Mouse (Mus musculus): Measurements from ENCODE around the gene Pacs1. TPM values are rescaled to one million over a fixed set of nuclear protein-coding genes. Genes with fewer than 3 reads are reported as not detected.

Pacs1 gene
- polyA plus RNA-seq, 1 experiment from 2014 or later = 21.4 TPM

GRCm38 (mm10) chr19:5294972-5295735 is 22.2 kb upstream of the Pacs1 start, which contains the start of gene Sf3b2:
Gene Sf3b2 (minus strand): TSS chr19:5295455.
- Histone ChIP-seq H3K9ac (peak within 1 kb of the TSS; percentile 89), H3K4me2 (peak within 1 kb of the TSS; percentile 76), H3K9me3 (no peaks in the 10 kb centered on the region), H3K36me3 (peaks cover 32% of the 10 kb centered on the region), H3K27me3 (no peaks in the 10 kb centered on the region; the same call in 1 of the 2 replicates), H3K4me3 (peak within 1 kb of the TSS; percentile 95), H3K27ac (peak within 1 kb of the TSS; percentile 86), H3K4me1 (peaks cover 27% of the 10 kb centered on the region)
- under 1% methylated on average over 46 of the region's 46 CpGs for WGBS
- ATAC-seq (ENCODE audit: borderline replicate concordance, extremely low read depth, low FRiP score, low TSS enrichment) = peak; percentile 96

GRCm38 (mm10) chr19:5278381-5278780 is 5.5 kb upstream of the Pacs1 start:
- no peak for ATAC-seq (ENCODE audit: borderline replicate concordance, extremely low read depth, low FRiP score, low TSS enrichment)
- no peaks in the 10 kb centered on the region for H3K27me3 ChIP-seq
- 83% methylated on average over 8 of the region's 8 CpGs for WGBS

GRCm38 (mm10) chr19:5277140-5277539 is 4.2 kb upstream of the Pacs1 start:
- H3K9me3 ChIP-seq = no peaks in the 10 kb centered on the region
- no peak overlapping the region for H3K4me2 ChIP-seq
- ATAC-seq (ENCODE audit: borderline replicate concordance, extremely low read depth, low FRiP score, low TSS enrichment) = no peak
- peaks cover 75% of the 10 kb centered on the region for H3K36me3 ChIP-seq
- H3K27me3 ChIP-seq = no peaks in the 10 kb centered on the region
- no peak overlapping the region for H3K4me3 ChIP-seq
- H3K9ac ChIP-seq = no peak overlapping the region
- 86% methylated on average over 3 of the region's 3 CpGs for WGBS
- peaks cover 18% of the 10 kb centered on the region for H3K4me1 ChIP-seq
- H3K27ac ChIP-seq = no peak overlapping the region

More at GRCm38 (mm10) chr19:5278381-5278780, 5.5 kb upstream of the Pacs1 start:
- Histone ChIP-seq H3K9me3 (no peaks in the 10 kb centered on the region), H3K27ac (no peak overlapping the region), H3K4me1 (peaks cover 13% of the 10 kb centered on the region), H3K4me3 (no peak overlapping the region), H3K9ac (no peak overlapping the region), H3K36me3 (peaks cover 87% of the 10 kb centered on the region), H3K4me2 (no peak overlapping the region)

- Histone ChIP-seq H3K27me3 (no peaks in the 10 kb centered on the region), H3K4me3 (no peak overlapping the region), H3K36me3 (peaks cover 69% of the 10 kb centered on the region), H3K27ac (no peak overlapping the region), H3K4me2 (no peak overlapping the region), H3K4me1 (peaks cover 24% of the 10 kb centered on the region), H3K9ac (no peak overlapping the region), H3K9me3 (no peaks in the 10 kb centered on the region)
- ATAC-seq (ENCODE audit: borderline replicate concordance, extremely low read depth, low FRiP score, low TSS enrichment) = no peak
- 77% methylated on average over 2 of the region's 2 CpGs for whole genome bisulfite sequencing
Measured at GRCm38 (mm10) chr19:5276531-5276930, 3.6 kb upstream of the Pacs1 start.

- no peak overlapping the region for H3K9ac ChIP-seq
- H3K4me2 ChIP-seq = no peak overlapping the region
- no peak for ATAC-seq (ENCODE audit: borderline replicate concordance, extremely low read depth, low FRiP score, low TSS enrichment)
- no peak overlapping the region for H3K4me3 ChIP-seq
- no peaks in the 10 kb centered on the region for H3K9me3 ChIP-seq
- no peak overlapping the region for H3K27ac ChIP-seq
- WGBS = 89% methylated on average over 5 of the region's 5 CpGs
- H3K4me1 ChIP-seq = peaks cover 27% of the 10 kb centered on the region
- no peaks in the 10 kb centered on the region for H3K27me3 ChIP-seq
- H3K36me3 ChIP-seq = peaks cover 61% of the 10 kb centered on the region
Measured at GRCm38 (mm10) chr19:5275736-5276135, 2.8 kb upstream of the Pacs1 start.

- Histone ChIP-seq H3K4me1 (peaks cover 27% of the 10 kb centered on the region), H3K27ac (peak overlapping the region; percentile 94), H3K27me3 (no peaks in the 10 kb centered on the region), H3K4me2 (no peak overlapping the region), H3K4me3 (no peak overlapping the region), H3K36me3 (peaks cover 55% of the 10 kb centered on the region), H3K9me3 (no peaks in the 10 kb centered on the region), H3K9ac (no peak overlapping the region)
- no peak for ATAC-seq (ENCODE audit: borderline replicate concordance, extremely low read depth, low FRiP score, low TSS enrichment)
- WGBS = 87% methylated on average over 13 of the region's 13 CpGs
Measured at GRCm38 (mm10) chr19:5274641-5275040, 1.7 kb upstream of the Pacs1 start.

GRCm38 (mm10) chr19:5273916-5274315 is 997 bp upstream of the Pacs1 start:
- WGBS = 71% methylated on average over 4 of the region's 4 CpGs
- no peak for ATAC-seq (ENCODE audit: borderline replicate concordance, extremely low read depth, low FRiP score, low TSS enrichment)
- Histone ChIP-seq H3K4me3 (0 out of 2 replicates have a peak overlapping the region, but pooled peaks have one; percentile 95), H3K9me3 (no peaks in the 10 kb centered on the region), H3K4me2 (peak overlapping the region; percentile 90; the same call in 1 of the 2 replicates), H3K9ac (0 out of 2 replicates have a peak overlapping the region, but pooled peaks have one; percentile 90), H3K36me3 (peaks cover 48% of the 10 kb centered on the region), H3K27me3 (no peaks in the 10 kb centered on the region), H3K27ac (peak overlapping the region; percentile 94), H3K4me1 (peaks cover 27% of the 10 kb centered on the region)

GRCm38 (mm10) chr19:5272326-5272795 is 558 bp downstream of the Pacs1 start:
- Histone ChIP-seq H3K27me3 (no peaks in the 10 kb centered on the region), H3K9ac (peak overlapping the region; percentile 90), H3K9me3 (no peaks in the 10 kb centered on the region), H3K27ac (peak overlapping the region; percentile 94), H3K4me2 (peak overlapping the region; percentile 90), H3K4me1 (peaks cover 27% of the 10 kb centered on the region), H3K4me3 (peak overlapping the region; percentile 95), H3K36me3 (peaks cover 33% of the 10 kb centered on the region)
- ATAC-seq (ENCODE audit: borderline replicate concordance, extremely low read depth, low FRiP score, low TSS enrichment) = peak; percentile 50
- under 1% methylated on average over 30 of the region's 30 CpGs for WGBS

- H3K4me2 ChIP-seq = peak overlapping the region; percentile 90
- ATAC-seq (ENCODE audit: borderline replicate concordance, extremely low read depth, low FRiP score, low TSS enrichment) = no peak
- H3K4me3 ChIP-seq = peak overlapping the region; percentile 95
- H3K4me1 ChIP-seq = peaks cover 27% of the 10 kb centered on the region
- 48% methylated on average over 1 of the region's 1 CpGs for WGBS
- H3K27ac ChIP-seq = no peak overlapping the region
- H3K36me3 ChIP-seq = peaks cover 25% of the 10 kb centered on the region
- no peak overlapping the region for H3K9ac ChIP-seq
- H3K9me3 ChIP-seq = no peaks in the 10 kb centered on the region
- H3K27me3 ChIP-seq = no peaks in the 10 kb centered on the region
Measured at GRCm38 (mm10) chr19:5271430-5271829, 1.5 kb downstream of the Pacs1 start.

- Histone ChIP-seq H3K27ac (no peak overlapping the region), H3K27me3 (no peaks in the 10 kb centered on the region), H3K4me1 (peaks cover 24% of the 10 kb centered on the region), H3K4me3 (no peak overlapping the region), H3K4me2 (no peak overlapping the region), H3K36me3 (peaks cover 6% of the 10 kb centered on the region), H3K9ac (no peak overlapping the region), H3K9me3 (no peaks in the 10 kb centered on the region)
- ATAC-seq (ENCODE audit: borderline replicate concordance, extremely low read depth, low FRiP score, low TSS enrichment) = no peak
- 73% methylated on average over 5 of the region's 5 CpGs for WGBS
Measured at GRCm38 (mm10) chr19:5269392-5269791, 3.5 kb downstream of the Pacs1 start.

- Histone ChIP-seq H3K27ac (no peak overlapping the region), H3K36me3 (peaks cover under 1% of the 10 kb centered on the region), H3K4me1 (peaks cover 19% of the 10 kb centered on the region), H3K4me2 (no peak overlapping the region), H3K9ac (no peak overlapping the region), H3K27me3 (no peaks in the 10 kb centered on the region), H3K9me3 (no peaks in the 10 kb centered on the region), H3K4me3 (no peak overlapping the region)
- WGBS = 90% methylated on average over 3 of the region's 3 CpGs
- no peak for ATAC-seq (ENCODE audit: borderline replicate concordance, extremely low read depth, low FRiP score, low TSS enrichment)
Measured at GRCm38 (mm10) chr19:5268875-5269274, 4.0 kb downstream of the Pacs1 start.

- Histone ChIP-seq H3K4me1 (peaks cover 11% of the 10 kb centered on the region), H3K36me3 (no peaks in the 10 kb centered on the region), H3K4me3 (no peak overlapping the region), H3K27me3 (no peaks in the 10 kb centered on the region), H3K27ac (no peak overlapping the region), H3K9me3 (no peaks in the 10 kb centered on the region), H3K9ac (no peak overlapping the region), H3K4me2 (no peak overlapping the region)
- ATAC-seq (ENCODE audit: borderline replicate concordance, extremely low read depth, low FRiP score, low TSS enrichment) = no peak
Measured at GRCm38 (mm10) chr19:5268017-5268416, 4.9 kb downstream of the Pacs1 start.
